Mouse (Mus musculus): ENCODE data around the gene Plaur. TPM values are rescaled to one million over a fixed set of nuclear protein-coding genes. Genes with fewer than 3 reads are reported as not detected.

Plaur gene
- polyA plus RNA-seq, 1 experiment from 2014 or later: 17.6 TPM

- no peak overlapping the region for H3K4me3 ChIP-seq (ENCODE audit: low read length)
- H3K27ac ChIP-seq (ENCODE audit: low read length): no peak overlapping the region
- no peak overlapping the region for H3K4me2 ChIP-seq (ENCODE audit: low read depth, low read length)
- H3K4me1 ChIP-seq (replicated peaks; ENCODE audit: control insufficient read depth, insufficient read depth, low read length): no peaks in the 10 kb centered on the region
- no peak overlapping the region for H3K9ac ChIP-seq (ENCODE audit: low read length)
- 64% methylated on average over 6 of the region's 6 CpGs for WGBS
- H3K9me3 ChIP-seq (ENCODE audit: control insufficient read depth, low read length): peaks cover 4% of the 10 kb centered on the region
- peaks cover 27% of the 10 kb centered on the region for H3K36me3 ChIP-seq (ENCODE audit: control insufficient read depth, insufficient read depth, low read length)
- no peaks in the 10 kb centered on the region for H3K27me3 ChIP-seq (ENCODE audit: control insufficient read depth, insufficient read depth, low read depth, low read length)
- ATAC-seq (ENCODE audit: low read depth): no peak
Observed at GRCm38 (mm10) chr7:24472442-24472841, 10.2 kb downstream of the Plaur start.

DNA sequence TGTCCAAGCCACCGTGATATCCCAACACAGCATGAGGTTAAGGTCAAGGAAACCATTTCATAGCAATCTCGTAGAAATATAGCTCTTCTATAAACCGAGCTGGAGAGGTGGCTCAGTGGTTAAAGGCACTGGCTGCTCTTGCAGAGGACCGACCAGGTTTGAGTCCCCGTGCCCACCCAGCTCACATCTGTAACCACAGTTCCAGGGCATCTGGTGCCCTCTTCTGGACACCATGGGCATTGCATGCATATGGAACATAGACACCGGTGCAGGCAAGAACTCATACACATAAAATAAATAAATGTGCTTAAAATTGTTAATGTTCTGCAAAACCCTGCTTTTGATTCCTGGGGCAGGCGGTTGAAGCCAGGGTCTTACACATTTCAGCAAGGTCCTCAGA lies 10.7 kb downstream of the Plaur start:
- Histone ChIP-seq H3K27me3 (ENCODE audit: control insufficient read depth, insufficient read depth, low read depth, low read length) (no peaks in the 10 kb centered on the region), H3K9me3 (ENCODE audit: control insufficient read depth, low read length) (peaks cover 4% of the 10 kb centered on the region), H3K4me2 (ENCODE audit: low read depth, low read length) (no peak overlapping the region), H3K27ac (ENCODE audit: low read length) (no peak overlapping the region), H3K4me3 (ENCODE audit: low read length) (no peak overlapping the region), H3K9ac (ENCODE audit: low read length) (no peak overlapping the region), H3K4me1 (replicated peaks; ENCODE audit: control insufficient read depth, insufficient read depth, low read length) (no peaks in the 10 kb centered on the region), H3K36me3 (ENCODE audit: control insufficient read depth, insufficient read depth, low read length) (peaks cover 25% of the 10 kb centered on the region)
- 77% methylated on average over 7 of the region's 7 CpGs for WGBS
- no peak for ATAC-seq (ENCODE audit: low read depth)

DNA sequence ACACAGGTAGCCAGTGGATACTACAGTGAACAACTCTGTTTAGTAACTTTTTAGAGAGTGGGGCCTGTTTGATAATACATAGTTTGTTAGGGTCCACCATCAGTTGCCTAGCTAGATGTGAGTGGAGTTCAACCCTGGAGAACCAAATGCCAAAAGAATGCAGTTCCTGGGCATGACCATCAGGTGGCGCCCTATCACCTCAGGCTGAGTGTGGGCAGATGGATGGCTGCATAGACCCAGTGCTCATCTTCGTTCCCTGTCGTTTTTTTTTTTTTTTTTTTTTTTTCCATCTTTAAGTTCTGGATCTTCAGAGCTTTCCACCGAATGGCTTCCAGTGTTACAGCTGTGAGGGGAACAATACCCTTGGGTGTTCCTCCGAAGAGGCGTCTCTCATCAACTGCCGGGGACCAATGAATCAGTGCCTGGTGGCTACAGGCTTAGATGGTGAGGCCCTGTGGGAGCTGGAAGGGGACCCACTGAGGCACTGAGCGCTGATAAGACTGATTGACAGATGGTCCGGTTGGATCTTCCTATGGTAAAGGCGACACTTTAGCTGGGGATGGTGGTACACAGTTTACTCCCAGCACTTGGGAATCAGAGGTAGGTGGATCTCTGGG lies 11.7 kb downstream of the Plaur start:
- 57% methylated on average over 10 of the region's 10 CpGs for WGBS
- H3K9ac ChIP-seq (ENCODE audit: low read length): no peak overlapping the region
- no peaks in the 10 kb centered on the region for H3K4me1 ChIP-seq (replicated peaks; ENCODE audit: control insufficient read depth, insufficient read depth, low read length)
- H3K27me3 ChIP-seq (ENCODE audit: control insufficient read depth, insufficient read depth, low read depth, low read length): no peaks in the 10 kb centered on the region
- no peak overlapping the region for H3K27ac ChIP-seq (ENCODE audit: low read length)
- peak; percentile 13; the same call in 1 of the 2 replicates for ATAC-seq (ENCODE audit: low read depth)
- H3K9me3 ChIP-seq (ENCODE audit: control insufficient read depth, low read length): peaks cover 2% of the 10 kb centered on the region
- H3K4me3 ChIP-seq (ENCODE audit: low read length): no peak overlapping the region
- peaks cover 20% of the 10 kb centered on the region for H3K36me3 ChIP-seq (ENCODE audit: control insufficient read depth, insufficient read depth, low read length)
- no peak overlapping the region for H3K4me2 ChIP-seq (ENCODE audit: low read depth, low read length)

GRCm38 (mm10) chr7:24474811-24475506 lies 12.7 kb downstream of the Plaur start:
- ATAC-seq (ENCODE audit: low read depth): peak; percentile 19; the same call in 1 of the 2 replicates
- peaks cover 14% of the 10 kb centered on the region for H3K36me3 ChIP-seq (ENCODE audit: control insufficient read depth, insufficient read depth, low read length)
- no peak overlapping the region for H3K27ac ChIP-seq (ENCODE audit: low read length)
- no peaks in the 10 kb centered on the region for H3K4me1 ChIP-seq (replicated peaks; ENCODE audit: control insufficient read depth, insufficient read depth, low read length)
- no peak overlapping the region for H3K4me3 ChIP-seq (ENCODE audit: low read length)
- H3K4me2 ChIP-seq (ENCODE audit: low read depth, low read length): no peak overlapping the region
- no peak overlapping the region for H3K9ac ChIP-seq (ENCODE audit: low read length)
- 55% methylated on average over 21 of the region's 21 CpGs for WGBS
- H3K27me3 ChIP-seq (ENCODE audit: control insufficient read depth, insufficient read depth, low read depth, low read length): no peaks in the 10 kb centered on the region; the same call in 1 of the 2 replicates
- no peaks in the 10 kb centered on the region; the same call in 1 of the 2 replicates for H3K9me3 ChIP-seq (ENCODE audit: control insufficient read depth, low read length)

DNA sequence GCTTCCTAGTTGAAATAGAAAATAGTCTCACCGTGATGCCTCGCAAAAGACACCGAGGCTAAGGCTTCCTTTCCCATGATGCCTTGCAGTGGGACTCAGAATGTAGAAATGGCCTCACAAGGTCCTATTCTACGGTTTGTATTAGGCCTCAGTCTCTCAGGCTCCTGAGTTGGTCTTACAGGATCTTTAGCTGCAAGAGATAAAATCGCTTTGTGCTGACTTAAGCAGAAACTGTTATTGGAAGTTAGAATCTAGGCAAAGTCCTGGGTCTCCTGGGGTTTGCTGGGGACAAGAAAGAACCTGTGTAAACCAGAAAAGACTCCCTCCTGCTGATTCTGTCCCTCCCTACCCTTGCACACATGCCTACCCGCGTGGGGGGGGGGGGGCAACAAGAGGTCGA lies 14.1 kb downstream of the Plaur start:
- H3K9me3 ChIP-seq (ENCODE audit: control insufficient read depth, low read length): no peaks in the 10 kb centered on the region; the same call in 1 of the 2 replicates
- ATAC-seq (ENCODE audit: low read depth): no peak
- no peak overlapping the region for H3K4me3 ChIP-seq (ENCODE audit: low read length)
- WGBS: 82% methylated on average over 8 of the region's 8 CpGs
- H3K9ac ChIP-seq (ENCODE audit: low read length): no peak overlapping the region
- peaks cover 6% of the 10 kb centered on the region; the same call in 1 of the 2 replicates for H3K27me3 ChIP-seq (ENCODE audit: control insufficient read depth, insufficient read depth, low read depth, low read length)
- no peak overlapping the region for H3K4me2 ChIP-seq (ENCODE audit: low read depth, low read length)
- peaks cover 2% of the 10 kb centered on the region; the same call in 1 of the 2 replicates for H3K4me1 ChIP-seq (replicated peaks; ENCODE audit: control insufficient read depth, insufficient read depth, low read length)
- H3K36me3 ChIP-seq (ENCODE audit: control insufficient read depth, insufficient read depth, low read length): peaks cover 14% of the 10 kb centered on the region
- no peak overlapping the region for H3K27ac ChIP-seq (ENCODE audit: low read length)

DNA sequence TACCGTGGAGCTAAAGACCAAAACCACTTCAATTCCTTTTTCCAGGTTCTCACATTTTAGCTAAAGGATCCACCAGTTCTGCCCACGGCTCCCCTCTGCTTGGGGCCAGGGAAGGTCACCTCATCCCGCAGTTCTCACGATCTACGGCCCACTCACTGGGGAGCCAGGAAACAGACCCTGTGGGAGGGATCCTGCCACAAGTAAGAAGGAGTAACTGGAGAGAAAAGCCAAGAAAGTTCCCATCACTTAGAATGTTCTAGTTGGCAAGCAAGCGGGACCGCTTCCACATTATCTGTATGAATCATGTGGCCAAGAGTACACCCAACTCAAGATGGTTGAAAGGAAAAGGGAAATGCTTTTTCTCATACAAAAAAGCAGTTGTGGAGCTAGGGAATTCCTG lies 14.6 kb downstream of the Plaur start:
- H3K4me3 ChIP-seq (ENCODE audit: low read length): no peak overlapping the region
- peaks cover 4% of the 10 kb centered on the region; the same call in 1 of the 2 replicates for H3K4me1 ChIP-seq (replicated peaks; ENCODE audit: control insufficient read depth, insufficient read depth, low read length)
- H3K4me2 ChIP-seq (ENCODE audit: low read depth, low read length): no peak overlapping the region
- no peak for ATAC-seq (ENCODE audit: low read depth)
- no peak overlapping the region for H3K27ac ChIP-seq (ENCODE audit: low read length)
- H3K36me3 ChIP-seq (ENCODE audit: control insufficient read depth, insufficient read depth, low read length): peaks cover 11% of the 10 kb centered on the region
- no peaks in the 10 kb centered on the region; the same call in 1 of the 2 replicates for H3K9me3 ChIP-seq (ENCODE audit: control insufficient read depth, low read length)
- H3K9ac ChIP-seq (ENCODE audit: low read length): no peak overlapping the region
- peaks cover 11% of the 10 kb centered on the region; the same call in 1 of the 2 replicates for H3K27me3 ChIP-seq (ENCODE audit: control insufficient read depth, insufficient read depth, low read depth, low read length)
- WGBS: 82% methylated on average over 7 of the region's 7 CpGs

GRCm38 (mm10) chr7:24478911-24479310 lies 16.6 kb downstream of the Plaur start:
- Histone ChIP-seq H3K36me3 (ENCODE audit: control insufficient read depth, insufficient read depth, low read length) (no peaks in the 10 kb centered on the region), H3K4me1 (replicated peaks; ENCODE audit: control insufficient read depth, insufficient read depth, low read length) (peaks cover 4% of the 10 kb centered on the region; the same call in 1 of the 2 replicates), H3K9ac (ENCODE audit: low read length) (no peak overlapping the region), H3K9me3 (ENCODE audit: control insufficient read depth, low read length) (no peaks in the 10 kb centered on the region), H3K4me2 (ENCODE audit: low read depth, low read length) (no peak overlapping the region), H3K27me3 (ENCODE audit: control insufficient read depth, insufficient read depth, low read depth, low read length) (peaks cover 22% of the 10 kb centered on the region), H3K4me3 (ENCODE audit: low read length) (no peak overlapping the region), H3K27ac (ENCODE audit: low read length) (no peak overlapping the region)
- ATAC-seq (ENCODE audit: low read depth): no peak
- WGBS: 79% methylated on average over 5 of the region's 5 CpGs

- WGBS: 93% methylated on average over 2 of the region's 2 CpGs
- Histone ChIP-seq H3K27me3 (ENCODE audit: control insufficient read depth, insufficient read depth, low read depth, low read length) (peaks cover 22% of the 10 kb centered on the region), H3K36me3 (ENCODE audit: control insufficient read depth, insufficient read depth, low read length) (no peaks in the 10 kb centered on the region), H3K4me1 (replicated peaks; ENCODE audit: control insufficient read depth, insufficient read depth, low read length) (peaks cover 4% of the 10 kb centered on the region; the same call in 1 of the 2 replicates), H3K4me2 (ENCODE audit: low read depth, low read length) (no peak overlapping the region), H3K9me3 (ENCODE audit: control insufficient read depth, low read length) (no peaks in the 10 kb centered on the region), H3K27ac (ENCODE audit: low read length) (no peak overlapping the region), H3K4me3 (ENCODE audit: low read length) (no peak overlapping the region), H3K9ac (ENCODE audit: low read length) (no peak overlapping the region)
- ATAC-seq (ENCODE audit: low read depth): no peak
Observed at GRCm38 (mm10) chr7:24479685-24480084, 17.4 kb downstream of the Plaur start.

DNA sequence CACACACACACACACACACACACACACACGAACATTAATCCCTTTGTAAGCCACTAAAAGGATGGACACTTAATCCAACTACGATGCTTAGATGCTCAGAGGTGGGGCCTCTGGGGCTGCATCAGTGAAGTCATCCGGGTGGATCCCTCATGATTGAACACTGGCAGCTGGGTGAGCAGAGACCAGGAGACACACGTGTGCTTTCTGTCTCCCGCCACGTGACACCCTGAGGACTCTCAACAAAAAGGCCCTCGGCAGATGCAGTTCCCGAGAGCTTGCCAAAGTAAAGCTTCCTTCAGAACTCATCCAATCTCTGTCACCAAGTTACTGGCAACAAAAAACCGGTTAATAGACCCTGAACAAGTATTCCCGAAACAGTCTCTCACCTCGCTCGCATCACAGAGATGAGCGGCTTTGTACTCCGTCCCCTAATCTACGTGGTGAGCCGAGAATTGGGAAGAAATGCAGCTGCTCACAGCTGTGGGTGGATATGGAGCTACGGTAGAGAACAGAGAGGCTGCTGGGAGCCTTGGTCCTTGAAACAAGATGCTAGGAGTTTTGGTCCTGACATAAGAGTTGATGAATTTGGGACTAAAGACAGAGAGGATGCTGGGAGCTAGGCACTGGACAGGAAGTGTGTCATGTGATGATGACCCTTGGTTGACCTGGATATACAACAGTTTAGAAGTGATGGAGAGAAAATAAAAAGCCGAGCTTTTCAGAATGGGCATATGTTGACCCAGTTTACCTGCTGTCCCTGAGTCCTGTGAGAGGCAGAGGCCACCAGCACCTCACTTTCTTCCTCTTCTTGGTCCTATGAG lies 18.0 kb downstream of the Plaur start:
- no peak overlapping the region for H3K4me3 ChIP-seq (ENCODE audit: low read length)
- WGBS: 48% methylated on average over 18 of the region's 18 CpGs

More for the DNA sequence above, 18.0 kb downstream of the Plaur start:
- no peaks in the 10 kb centered on the region for H3K9me3 ChIP-seq (ENCODE audit: control insufficient read depth, low read length)
- H3K36me3 ChIP-seq (ENCODE audit: control insufficient read depth, insufficient read depth, low read length): no peaks in the 10 kb centered on the region
- H3K4me1 ChIP-seq (replicated peaks; ENCODE audit: control insufficient read depth, insufficient read depth, low read length): peaks cover 4% of the 10 kb centered on the region; the same call in 1 of the 2 replicates
- no peak overlapping the region for H3K4me2 ChIP-seq (ENCODE audit: low read depth, low read length)
- H3K27me3 ChIP-seq (ENCODE audit: control insufficient read depth, insufficient read depth, low read depth, low read length): peaks cover 22% of the 10 kb centered on the region
- no peak for ATAC-seq (ENCODE audit: low read depth)
- H3K27ac ChIP-seq (ENCODE audit: low read length): no peak overlapping the region
- H3K9ac ChIP-seq (ENCODE audit: low read length): no peak overlapping the region

All from lung, embryonic 16.5 days (tissue).